Mouse (Mus musculus) liver, embryonic 14.5 days (tissue): ENCODE results near the gene Cenpx.

Source experiments
- CTCF ChIP-seq: IDR thresholded peaks from 2 replicates; pipeline ENCODE4 v1.5.1; 2016; ENCODE audit warnings: antibody characterized with exemption, low read depth, control low read depth
- EP300 ChIP-seq: IDR thresholded peaks from 2 replicates; pipeline ENCODE4 v1.6.1; 2016; ENCODE audit warnings: antibody characterized with exemption, low read depth

DNA sequence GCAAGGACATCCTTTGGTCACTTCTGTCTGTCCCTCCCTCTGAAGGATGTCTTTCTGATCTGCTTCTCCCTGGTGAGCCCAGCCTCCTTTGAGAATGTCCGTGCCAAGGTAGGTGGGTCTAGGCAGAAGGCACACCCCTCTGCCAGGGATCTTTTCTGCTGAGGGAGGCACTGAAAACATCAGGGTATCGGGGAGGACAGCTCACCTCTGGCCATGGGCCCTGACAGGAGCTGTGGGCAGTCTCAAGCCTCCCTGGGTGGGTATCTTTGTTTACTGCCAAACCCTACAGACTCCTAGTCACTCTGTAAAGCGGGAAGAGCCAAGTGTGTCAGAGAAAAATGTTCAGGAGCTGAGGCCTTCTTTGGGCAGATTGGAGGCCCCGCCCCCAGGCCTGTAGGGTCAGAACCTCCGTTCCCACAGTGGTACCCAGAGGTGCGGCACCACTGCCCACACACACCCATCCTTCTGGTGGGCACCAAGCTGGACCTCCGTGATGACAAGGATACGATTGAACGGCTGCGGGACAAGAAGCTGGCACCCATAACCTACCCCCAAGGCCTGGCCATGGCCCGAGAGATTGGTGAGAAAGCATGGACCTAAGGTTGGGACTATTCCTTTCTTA lies 9.3 kb upstream of the Cenpx start:
- TF ChIP-seq CTCF (no peak), EP300 (no peak)
